Mouse (Mus musculus) thymus, postnatal 10 days (tissue): ENCODE measurements around the gene Ddb2.

Source experiments
- DNase-seq, 2 experiments: peaks; one replicate each; pipeline ENCODE4 v3.0.0; 2021; ENCODE audit warnings: low spot score in 2 of 2

Ddb2 gene

GRCm38 (mm10) chr2:91187431-91187830, 49.4 kb downstream of the Ddb2 start:
- DNase-seq: no peak

- DNase-seq: no peak
Measured at GRCm38 (mm10) chr2:91186208-91186607, 50.6 kb downstream of the Ddb2 start.

GRCm38 (mm10) chr2:91183711-91184405, 52.9 kb downstream of the Ddb2 start, which contains the start of gene Madd:
Madd (minus strand) TSS chr2:91183837.
- peak; percentile 59 to 67 for DNase-seq

GRCm38 (mm10) chr2:91183148-91183513, 53.7 kb downstream of the Ddb2 start:
- peak; percentile 97 to 98 for DNase-seq

- DNase-seq: peak; percentile 91 to 92
Measured at GRCm38 (mm10) chr2:91182405-91183147, 54.2 kb downstream of the Ddb2 start.

- no peak for DNase-seq
Measured at GRCm38 (mm10) chr2:91182016-91182404, 54.8 kb downstream of the Ddb2 start.

GRCm38 (mm10) chr2:91180706-91181105, 56.1 kb downstream of the Ddb2 start:
- DNase-seq: no peak

GRCm38 (mm10) chr2:91179825-91180224, 57.0 kb downstream of the Ddb2 start:
- DNase-seq: no peak

- DNase-seq: no peak
Measured at GRCm38 (mm10) chr2:91176234-91176633, 60.5 kb downstream of the Ddb2 start.

GRCm38 (mm10) chr2:91175490-91175889, 61.3 kb downstream of the Ddb2 start:
- no peak for DNase-seq

GRCm38 (mm10) chr2:91169587-91170322, 67.0 kb downstream of the Ddb2 start:
- DNase-seq: no peak

- no peak for DNase-seq
Measured at GRCm38 (mm10) chr2:91167629-91168028, 69.2 kb downstream of the Ddb2 start.

- DNase-seq: no peak
Measured at GRCm38 (mm10) chr2:91164991-91165390, 71.8 kb downstream of the Ddb2 start.

- no peak for DNase-seq
Measured at GRCm38 (mm10) chr2:91163532-91163931, 73.2 kb downstream of the Ddb2 start.

- DNase-seq: no peak
Measured at GRCm38 (mm10) chr2:91162952-91163351, 73.8 kb downstream of the Ddb2 start.
